Mouse (Mus musculus): ENCODE data around the gene Olfr738. TPM values are rescaled to one million over a fixed set of nuclear protein-coding genes. Genes with fewer than 3 reads are reported as not detected.

Gene Olfr738
- not detected in 2 replicates for polyA plus RNA-seq (2012; rRNA removed; ENCODE audit: low replicate concordance)

GRCm38 (mm10) chr14:50407268-50407667 is at the start of gene Olfr738:
Olfr738 (plus strand) TSS chr14:50407568.

GRCm38 (mm10) chr14:50357593-50357992 is 49.8 kb upstream of the Olfr738 start, which contains the start of gene Tlr11:
Tlr11 (plus strand) TSS chr14:50357914.

DNA sequence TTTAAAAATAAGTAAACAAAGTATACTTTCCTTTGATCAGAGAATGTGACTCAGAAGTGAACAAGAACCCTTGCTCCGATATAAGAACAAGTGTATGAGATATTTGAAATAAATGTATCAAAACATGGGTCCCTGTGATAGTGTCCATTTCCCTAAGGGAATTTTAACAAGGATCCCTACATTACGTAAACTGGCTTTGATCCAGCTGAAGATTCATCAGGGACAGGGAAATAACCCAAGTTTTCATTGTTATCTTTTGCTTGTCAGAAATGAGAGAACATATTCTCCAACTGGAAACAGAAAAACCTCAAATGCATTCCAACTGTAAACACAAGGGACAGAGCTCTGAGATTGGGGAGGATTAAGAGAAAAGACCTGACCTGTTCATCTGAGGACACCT is 26.5 kb upstream of the Olfr738 start, which contains the start of gene Olfr736:
Olfr736 (plus strand) TSS at position 301 of the 400 bp plus-strand sequence.

GRCm38 (mm10) chr14:50418326-50418725 is 11.0 kb downstream of the Olfr738 start, which contains the start of gene Olfr739:
Olfr739 (plus strand) TSS chr14:50418626.

GRCm38 (mm10) chr14:50445245-50445644 is 37.9 kb downstream of the Olfr738 start, which contains the start of gene Olfr740:
Olfr740 (plus strand) TSS chr14:50445545.

Other genes with a start within 250 kb of the Olfr738 start
- gene Olfr730, start 219.4 kb upstream of the Olfr738 start, polyA plus RNA-seq (2012; rRNA removed; ENCODE audit: low replicate concordance) = 0.04 TPM in 1 of 2 replicates, not detected in the other
- gene Olfr731, start 165.7 kb upstream of the Olfr738 start, polyA plus RNA-seq (2012; rRNA removed; ENCODE audit: low replicate concordance) = not detected in 2 replicates
- 0.03 TPM in 1 of 2 replicates, not detected in the other for gene Olfr732, start 123.4 kb upstream of the Olfr738 start, polyA plus RNA-seq (2012; rRNA removed; ENCODE audit: low replicate concordance)
- gene Olfr733, start 106.0 kb upstream of the Olfr738 start, polyA plus RNA-seq (2012; rRNA removed; ENCODE audit: low replicate concordance) = 0.20 and 0.50 TPM in 2 replicates
- gene Olfr734, start 80.8 kb upstream of the Olfr738 start, polyA plus RNA-seq (2012; rRNA removed; ENCODE audit: low replicate concordance) = 0.11 TPM in 1 of 2 replicates, not detected in the other
- 0.21 and 0.23 TPM in 2 replicates for gene Olfr735, start 58.7 kb upstream of the Olfr738 start, polyA plus RNA-seq (2012; rRNA removed; ENCODE audit: low replicate concordance)
- gene Tlr11, start 49.7 kb upstream of the Olfr738 start, polyA plus RNA-seq (2012; rRNA removed; ENCODE audit: low replicate concordance) = 0.76 and 0.91 TPM in 2 replicates
- gene Olfr736, start 26.4 kb upstream of the Olfr738 start, polyA plus RNA-seq (2012; rRNA removed; ENCODE audit: low replicate concordance) = not detected in 2 replicates
- not detected in 2 replicates for gene Olfr739, start 11.1 kb downstream of the Olfr738 start, polyA plus RNA-seq (2012; rRNA removed; ENCODE audit: low replicate concordance)
- gene Olfr740, start 38.0 kb downstream of the Olfr738 start, polyA plus RNA-seq (2012; rRNA removed; ENCODE audit: low replicate concordance) = not detected in 2 replicates
- not detected in 2 replicates for gene Olfr741, start 65.2 kb downstream of the Olfr738 start, polyA plus RNA-seq (2012; rRNA removed; ENCODE audit: low replicate concordance)
- gene Olfr742, start 96.0 kb downstream of the Olfr738 start, polyA plus RNA-seq (2012; rRNA removed; ENCODE audit: low replicate concordance) = not detected in 2 replicates
- gene Olfr743, start 114.3 kb downstream of the Olfr738 start, polyA plus RNA-seq (2012; rRNA removed; ENCODE audit: low replicate concordance) = not detected in 2 replicates
- gene Olfr744, start 207.3 kb downstream of the Olfr738 start, polyA plus RNA-seq (2012; rRNA removed; ENCODE audit: low replicate concordance) = not detected in 2 replicates
- not detected in 2 replicates for gene Olfr745, start 231.8 kb downstream of the Olfr738 start, polyA plus RNA-seq (2012; rRNA removed; ENCODE audit: low replicate concordance)
- not detected in 2 replicates for gene Olfr746, start 239.5 kb downstream of the Olfr738 start, polyA plus RNA-seq (2012; rRNA removed; ENCODE audit: low replicate concordance)